In genomic region chr7:110122289-110122564, GRCm38 (mm10) we compare ENCODE assay signal across 8 mouse cellular contexts. TPM values are rescaled to one million over a fixed set of nuclear protein-coding genes. Genes with fewer than 3 reads are reported as not detected.
A peak's percentile ranks its signal among the peaks of the same experiment; 100 is the strongest.
DNase-seq lines count a peak whose midpoint lies in the region; ATAC-seq and TF ChIP-seq lines count a peak whose summit lies in the region.

No protein-coding gene starts in this region.

- H3K4me2 ChIP-seq in kidney, embryonic 16.5 days (replicated peaks; ENCODE audit: low read depth, low read length) = peak overlapping the region; percentile 74
- H3K4me2 ChIP-seq in forebrain, embryonic 12.5 days = peak overlapping the region; percentile 76
- peak overlapping the region; percentile 79 for H3K4me2 ChIP-seq in liver, embryonic 13.5 days

- H3K27me3 ChIP-seq in kidney, embryonic 16.5 days (ENCODE audit: insufficient read depth, low read length) = no peaks in the 10 kb centered on the region
- no peaks in the 10 kb centered on the region for H3K27me3 ChIP-seq in MEL (ENCODE audit: control insufficient read depth in 1 of 2, insufficient read depth in 2 of 2, low read length in 2 of 2)
- no peaks in the 10 kb centered on the region for H3K27me3 ChIP-seq in forebrain, embryonic 12.5 days
- H3K27me3 ChIP-seq in liver, embryonic 13.5 days = no peaks in the 10 kb centered on the region

- H3K79me2 ChIP-seq in MEL (ENCODE audit: control insufficient read depth, insufficient read depth, low read length, poor library complexity) = peaks cover 38% of the 10 kb centered on the region

- peak overlapping the region; percentile 84 for H3K4me3 ChIP-seq in kidney, embryonic 16.5 days (ENCODE audit: low read length)
- H3K4me3 ChIP-seq in MEL (ENCODE audit: control insufficient read depth in 1 of 2, insufficient read depth in 1 of 2, low read depth in 2 of 2, low read length in 2 of 2) = peak overlapping the region; percentile 98 to 99
- H3K4me3 ChIP-seq in forebrain, embryonic 12.5 days (replicated peaks) = peak overlapping the region; percentile 97
- H3K4me3 ChIP-seq in liver, embryonic 13.5 days (replicated peaks) = peak overlapping the region; percentile 93

- H3K36me3 ChIP-seq in kidney, embryonic 16.5 days (ENCODE audit: insufficient read depth, low read length) = peaks cover 6% of the 10 kb centered on the region; the same call in 1 of the 2 replicates
- H3K36me3 ChIP-seq in MEL (ENCODE audit: control insufficient read depth in 1 of 2, insufficient read depth in 2 of 2, low read length in 2 of 2) = peaks cover 8 to 17% of the 10 kb centered on the region in 2 experiments
- peaks cover 11% of the 10 kb centered on the region for H3K36me3 ChIP-seq in forebrain, embryonic 12.5 days (replicated peaks)
- H3K36me3 ChIP-seq in liver, embryonic 13.5 days = peaks cover 20% of the 10 kb centered on the region

- no peak for TF ChIP-seq EP300 in MEL (IDR thresholded peaks at IDR 0.05; ENCODE audit: low read depth in 1 of 2, low read length in 2 of 2)

- H3K9me3 ChIP-seq in kidney, embryonic 16.5 days (ENCODE audit: low read length) = no peaks in the 10 kb centered on the region
- H3K9me3 ChIP-seq in MEL (replicated peaks; ENCODE audit: insufficient read depth, low read length) = no peaks in the 10 kb centered on the region
- no peaks in the 10 kb centered on the region for H3K9me3 ChIP-seq in forebrain, embryonic 12.5 days
- no peaks in the 10 kb centered on the region for H3K9me3 ChIP-seq in liver, embryonic 13.5 days (replicated peaks)

- peak overlapping the region; percentile 81 for H3K9ac ChIP-seq in kidney, embryonic 16.5 days (replicated peaks; ENCODE audit: low read length)
- peak overlapping the region; percentile 98 for H3K9ac ChIP-seq in MEL (ENCODE audit: control insufficient read depth, low read depth, low read length, poor library complexity, severe bottlenecking)
- peak overlapping the region; percentile 97 for H3K9ac ChIP-seq in forebrain, embryonic 12.5 days
- peak overlapping the region; percentile 96 for H3K9ac ChIP-seq in liver, embryonic 13.5 days

- peak in 1 of 2 experiments; percentile 56; a peak in 1 of 4 replicates for TF ChIP-seq POLR2A in MEL (IDR thresholded peaks at IDR 0.05; ENCODE audit: control insufficient read depth in 1 of 2, insufficient read depth in 1 of 2, low read depth in 1 of 2, low read length in 2 of 2, poor library complexity in 1 of 2)

- WGBS in kidney, embryonic 16.5 days = under 1% methylated on average over 27 of the region's 27 CpGs
- under 1% methylated on average over 27 of the region's 27 CpGs for WGBS in forebrain, embryonic 12.5 days
- WGBS in liver, embryonic 13.5 days (ENCODE audit: insufficient replicate concordance) = 1% methylated on average over 27 of the region's 27 CpGs

- TF ChIP-seq RAD21 in MEL (IDR thresholded peaks at IDR 0.05; ENCODE audit: low read depth, low read length) = no peak

- peaks cover 20% of the 10 kb centered on the region for H3K4me1 ChIP-seq in kidney, embryonic 16.5 days (ENCODE audit: insufficient read depth, low read length)
- H3K4me1 ChIP-seq in MEL (ENCODE audit: control insufficient read depth in 1 of 2, insufficient read depth in 2 of 2, low read length in 2 of 2) = peaks cover 4 to 16% of the 10 kb centered on the region in 2 experiments
- peaks cover 23% of the 10 kb centered on the region for H3K4me1 ChIP-seq in forebrain, embryonic 12.5 days
- H3K4me1 ChIP-seq in liver, embryonic 13.5 days (replicated peaks) = peaks cover 26% of the 10 kb centered on the region

- no peak for DNase-seq in kidney, adult 18-20 months
- DNase-seq in MEL (ENCODE audit: low read depth, low spot score) = no peak
- DNase-seq in liver, embryonic 13.5 days = no peak
- DNase-seq in gastrocnemius, postnatal 25 days = no peak
- no peak for DNase-seq in lung, postnatal 4 days
- no peak for DNase-seq in c-Kit-positive CD71-positive TER-119-positive erythroid progenitor cells, embryonic 14.5 days (ENCODE audit: low spot score)

- H3K27ac ChIP-seq in kidney, embryonic 16.5 days (ENCODE audit: low read length) = peak overlapping the region; percentile 87
- peak overlapping the region; percentile 88 for H3K27ac ChIP-seq in MEL (ENCODE audit: control insufficient read depth, low read depth, low read length)
- H3K27ac ChIP-seq in forebrain, embryonic 12.5 days = peak overlapping the region; percentile 94
- H3K27ac ChIP-seq in liver, embryonic 13.5 days = peak overlapping the region; percentile 93

- TF ChIP-seq CTCF in MEL (IDR thresholded peaks at IDR 0.05 in 2 of 3, conservative IDR thresholded peaks at IDR 0.05 in 1 of 3; ENCODE audit: control insufficient read depth in 1 of 3, insufficient read depth in 1 of 3, low read depth in 2 of 3, low read length in 3 of 3, poor library complexity in 1 of 3, severe bottlenecking in 1 of 3) = no peak

- ATAC-seq in kidney, embryonic 16.5 days (ENCODE audit: low FRiP score, low TSS enrichment) = no peak
- no peak; the same call in 1 of the 2 replicates for ATAC-seq in forebrain, embryonic 12.5 days (ENCODE audit: low FRiP score)
- no peak for ATAC-seq in liver, embryonic 13.5 days (ENCODE audit: low read depth)

TF ChIP-seq in MEL, 35 proteins besides CTCF, POLR2A, EP300 and RAD21:
- no peak for TF ChIP-seq CHD2 (IDR thresholded peaks at IDR 0.05; ENCODE audit: low read length)
- TF ChIP-seq MYB (IDR thresholded peaks at IDR 0.05; ENCODE audit: low read depth, low read length) = no peak
- TF ChIP-seq POLR2AphosphoS2 (IDR thresholded peaks at IDR 0.05; ENCODE audit: low read length) = no peak
- TF ChIP-seq ZNF384 (IDR thresholded peaks at IDR 0.05; ENCODE audit: low read depth, low read length) = no peak
- no peak for TF ChIP-seq USF2 (IDR thresholded peaks at IDR 0.05; ENCODE audit: borderline replicate concordance in 1 of 2, insufficient read depth in 1 of 2, low read depth in 1 of 2, low read length in 2 of 2)
- no peak for TF ChIP-seq NRF1 (IDR thresholded peaks at IDR 0.05; ENCODE audit: insufficient read depth, low read depth, low read length, poor library complexity, severe bottlenecking)
- no peak for TF ChIP-seq MYC (IDR thresholded peaks at IDR 0.05; ENCODE audit: low read depth, low read length)
- TF ChIP-seq TBP (IDR thresholded peaks at IDR 0.05; ENCODE audit: low read depth, low read length) = no peak
- TF ChIP-seq BHLHE40 (IDR thresholded peaks at IDR 0.05; ENCODE audit: borderline replicate concordance, low read depth, low read length) = no peak; the same call in 1 of the 2 replicates
- TF ChIP-seq E2F4 (IDR thresholded peaks at IDR 0.05; ENCODE audit: borderline replicate concordance, low read depth, low read length) = no peak
- TF ChIP-seq KAT2A (conservative IDR thresholded peaks at IDR 0.05; ENCODE audit: low read depth, low read length) = no peak
- no peak for TF ChIP-seq CHD1 (IDR thresholded peaks at IDR 0.05; ENCODE audit: low read depth, low read length)
- TF ChIP-seq ELF1 (IDR thresholded peaks at IDR 0.05; ENCODE audit: low read depth, low read length) = no peak
- TF ChIP-seq MXI1 (IDR thresholded peaks at IDR 0.05; ENCODE audit: low read depth, low read length) = no peak; the same call in 1 of the 2 replicates
- no peak for TF ChIP-seq SMC3 (IDR thresholded peaks at IDR 0.05; ENCODE audit: low read depth, low read length)
- TF ChIP-seq NELFE (IDR thresholded peaks at IDR 0.05; ENCODE audit: low read depth, low read length) = no peak
- no peak for TF ChIP-seq USF1 (IDR thresholded peaks at IDR 0.05; ENCODE audit: low read depth, low read length)
- no peak for TF ChIP-seq ZC3H11A (IDR thresholded peaks at IDR 0.05; ENCODE audit: low read depth, low read length)

RNA-seq across cellular contexts. Expression of gene Wee1, which starts 0.4 kb away (rescaled TPM):
- polyA plus RNA-seq in kidney, embryonic 16.5 days (2015; fragmentation: Nextera tagmentation; extraction: Ambion mirVana) = 20.6 TPM in 2 replicates
- total RNA-seq in MEL (2012; rRNA removed) = 9.3 and 10.8 TPM in 2 replicates
- polyA plus RNA-seq in MEL (2012; ENCODE audit: insufficient read depth in 1 of 2, insufficient read length in 2 of 2, low read depth in 1 of 2, low replicate concordance in 2 of 2, missing spikeins in 1 of 2) = 10 to 100 TPM in 1 of 2 experiments, not detected in 1; 23.0 TPM
- polyA plus RNA-seq in forebrain, embryonic 12.5 days (2016; fragmentation: Nextera tagmentation; extraction: Ambion mirVana) = 36.9 and 39.3 TPM in 2 replicates
- polyA plus RNA-seq in liver, embryonic 13.5 days (2015; fragmentation: Nextera tagmentation; extraction: Ambion mirVana) = 10.2 and 12.2 TPM in 2 replicates
- total RNA-seq in gastrocnemius, postnatal 25 days (2021) = 1 to 10 TPM; 1.6 to 3.1 TPM
